Mouse (Mus musculus) thymus, postnatal 25 days (tissue): ENCODE measurements around the gene Gm16381.
"Not testable (repeated sequence)": the region's sequence is repeated elsewhere in the genome, so short reads cannot be mapped to it uniquely, and the experiment has no call there.

Experiments used
- DNase-seq: peaks from one replicate; pipeline ENCODE4 v3.0.0; 2022

The Gm16381 gene

GRCm38 (mm10) chr12:87644520-87644919 lies at the start of gene Gm16381:
TSS of gene Gm16381 (minus strand) at chr12:87644620.
- not testable (repeated sequence) for DNase-seq

- not testable (repeated sequence) for DNase-seq
These were observed 8.7 kb upstream of the Gm16381 start for GRCm38 (mm10) chr12:87652916-87653703.

- not testable (repeated sequence) for DNase-seq
These were observed 25.9 kb downstream of the Gm16381 start, which contains the start of gene Gm4027 for GRCm38 (mm10) chr12:87618569-87618968. TSS of gene Gm4027 (plus strand) at chr12:87618869.

- DNase-seq = not testable (repeated sequence)
These were observed 42.0 kb downstream of the Gm16381 start, which contains the start of gene Oog1 for GRCm38 (mm10) chr12:87602388-87602787. TSS of gene Oog1 (plus strand) at chr12:87602688.

- not testable (repeated sequence) for DNase-seq
These were observed 43.0 kb downstream of the Gm16381 start for GRCm38 (mm10) chr12:87601388-87601787.
